Mouse (Mus musculus): Measurements from ENCODE around the gene Thap8.
A peak's percentile ranks its signal among the peaks of the same experiment; 100 is the strongest.
"Not testable (repeated sequence)": the region's sequence is repeated elsewhere in the genome, so short reads cannot be mapped to it uniquely, and the experiment has no call there.

Thap8 gene

GRCm38 (mm10) chr7:30279951-30280669 is at the start of gene Thap8, which contains the start of gene Wdr62:
TSS of gene Thap8 (plus strand) at chr7:30280094.
TSS of gene Wdr62 (minus strand) at chr7:30280419.
- DNase-seq: peak; percentile 92

- DNase-seq: peak; percentile 15
These were observed 48.6 kb upstream of the Thap8 start for GRCm38 (mm10) chr7:30231328-30231668.

- peak; percentile 99 for DNase-seq
These were observed 48.0 kb upstream of the Thap8 start, which contains the start of the genes Polr2i and Tbcb for GRCm38 (mm10) chr7:30231669-30232454. TSS of gene Polr2i (plus strand) at chr7:30231948. TSS of gene Tbcb (minus strand) at chr7:30232272.

- peak; percentile 45 for DNase-seq
These were observed 47.2 kb upstream of the Thap8 start for GRCm38 (mm10) chr7:30232631-30233148.

- DNase-seq: peak; percentile 19
These were observed 46.5 kb upstream of the Thap8 start for GRCm38 (mm10) chr7:30233387-30233786.

- no peak for DNase-seq
These were observed 45.5 kb upstream of the Thap8 start for GRCm38 (mm10) chr7:30234276-30234858.

- no peak for DNase-seq
These were observed 44.8 kb upstream of the Thap8 start for GRCm38 (mm10) chr7:30235091-30235490.

- DNase-seq: no peak
These were observed 44.3 kb upstream of the Thap8 start, which contains the start of gene Ovol3 for GRCm38 (mm10) chr7:30235625-30236024. TSS of gene Ovol3 (minus strand) at chr7:30235725.

GRCm38 (mm10) chr7:30237374-30237773 is 42.5 kb upstream of the Thap8 start:
- not testable (repeated sequence) for DNase-seq

- no peak for DNase-seq
These were observed 27.6 kb upstream of the Thap8 start for GRCm38 (mm10) chr7:30251956-30252954.

- no peak for DNase-seq
These were observed 14.9 kb upstream of the Thap8 start for GRCm38 (mm10) chr7:30265041-30265440.

GRCm38 (mm10) chr7:30265531-30265930 is 14.4 kb upstream of the Thap8 start:
- DNase-seq: no peak

- DNase-seq: no peak
These were observed 14.0 kb upstream of the Thap8 start for GRCm38 (mm10) chr7:30265935-30266334.

GRCm38 (mm10) chr7:30266780-30267179 is 13.1 kb upstream of the Thap8 start:
- DNase-seq: no peak

- DNase-seq: no peak
These were observed 10.3 kb upstream of the Thap8 start for GRCm38 (mm10) chr7:30269641-30270040.

GRCm38 (mm10) chr7:30274383-30274782 is 5.5 kb upstream of the Thap8 start:
- no peak for DNase-seq

GRCm38 (mm10) chr7:30278911-30279310 is 983 bp upstream of the Thap8 start:
- no peak for DNase-seq

- no peak for DNase-seq
These were observed 358 bp upstream of the Thap8 start for GRCm38 (mm10) chr7:30279536-30279935.

GRCm38 (mm10) chr7:30280670-30281138 is 810 bp downstream of the Thap8 start:
- peak; percentile 92 for DNase-seq

- no peak for DNase-seq
These were observed 1.6 kb downstream of the Thap8 start for GRCm38 (mm10) chr7:30281522-30281921.

GRCm38 (mm10) chr7:30282740-30283139 is 2.8 kb downstream of the Thap8 start:
- DNase-seq: peak; percentile 66
